Mouse (Mus musculus) neutrophil, adult 83 days (primary cell): ENCODE results near the gene Nupr1l. TPM values are rescaled to one million over a fixed set of nuclear protein-coding genes. Genes with fewer than 3 reads are reported as not detected.

Experiments
- total RNA-seq, 2 experiments: library from RNA; stranded (reverse); gene quantifications; one replicate each; pipeline ENCODE4 v1.2.4; 2023

Nupr1l gene
- total RNA-seq: 1 to 10 TPM; 1.5 to 1.8 TPM

GRCm38 (mm10) chr5:129908242-129908965, at the start of gene Nupr1l:
Gene Nupr1l (plus strand): TSS chr5:129908540.

GRCm38 (mm10) chr5:129886911-129887636, 21.3 kb upstream of the Nupr1l start, which contains the start of gene Chchd2:
Gene Chchd2 (minus strand): TSS chr5:129887470.

GRCm38 (mm10) chr5:129895198-129896088, 12.9 kb upstream of the Nupr1l start, which contains the start of gene Zbed5:
Gene Zbed5 (plus strand): TSS chr5:129895723.

GRCm38 (mm10) chr5:129898449-129898848, 9.9 kb upstream of the Nupr1l start, which contains the start of gene Phkg1:
Gene Phkg1 (minus strand): TSS chr5:129898549.

GRCm38 (mm10) chr5:129941495-129942045, 33.2 kb downstream of the Nupr1l start, which contains the start of gene Vkorc1l1:
Gene Vkorc1l1 (plus strand): TSS chr5:129941970.

Other genes starting within 250 kb of the Nupr1l start
- 1 to 10 TPM in 1 of 2 experiments, under 1 TPM in 1; 0.88 to 1.3 TPM for gene Zfp11, start 238.4 kb upstream of the Nupr1l start, total RNA-seq
- gene Sept14, start 200.0 kb upstream of the Nupr1l start, total RNA-seq: not detected
- 10 to 100 TPM; 42.5 to 52.9 TPM for gene Mrps17, start 193.0 kb upstream of the Nupr1l start, total RNA-seq
- gene Nipsnap2, start 183.5 kb upstream of the Nupr1l start, total RNA-seq: 10 to 100 TPM; 30.6 to 32.4 TPM
- gene Psph, start 121.1 kb upstream of the Nupr1l start, total RNA-seq: 1 to 10 TPM; 5.8 to 7.3 TPM
- gene Sumf2, start 61.6 kb upstream of the Nupr1l start, total RNA-seq: 1 to 10 TPM; 3.9 to 4.8 TPM
- 100 to 1,000 TPM; 135 to 140 TPM for gene Chchd2, start 21.1 kb upstream of the Nupr1l start, total RNA-seq
- gene Zbed5, start 12.8 kb upstream of the Nupr1l start, total RNA-seq: not detected
- under 1 TPM; 0.48 to 0.97 TPM for gene Phkg1, start 10.0 kb upstream of the Nupr1l start, total RNA-seq
- gene Vkorc1l1, start 33.4 kb downstream of the Nupr1l start, total RNA-seq: 10 to 100 TPM; 18.1 to 21.5 TPM
- 10 to 100 TPM; 58.8 to 62.3 TPM for gene Gusb, start 94.5 kb downstream of the Nupr1l start, total RNA-seq
- gene Asl, start 120.7 kb downstream of the Nupr1l start, total RNA-seq: 10 to 100 TPM; 20.8 to 26.4 TPM
- gene Crcp, start 120.8 kb downstream of the Nupr1l start, total RNA-seq: 10 to 100 TPM; 21.8 to 23.1 TPM
- gene Tpst1, start 164.8 kb downstream of the Nupr1l start, total RNA-seq: 1 to 10 TPM; 3.8 to 4.7 TPM
- 1 to 10 TPM; 6.2 to 6.6 TPM for gene Kctd7, start 236.3 kb downstream of the Nupr1l start, total RNA-seq